Mouse (Mus musculus): ENCODE results near the gene Galk2. TPM values are rescaled to one million over a fixed set of nuclear protein-coding genes. Genes with fewer than 3 reads are reported as not detected.

Gene Galk2
- total RNA-seq, 2 experiments from 2014 or later = 5.0 to 7.2 TPM

GRCm38 (mm10) chr2:125895099-125895498 lies 36.2 kb downstream of the Galk2 start:
- no peak for ATAC-seq (replicated peaks; ENCODE audit: low FRiP score, poor library complexity, severe bottlenecking)

GRCm38 (mm10) chr2:125896355-125896754 lies 37.4 kb downstream of the Galk2 start:
- ATAC-seq (replicated peaks; ENCODE audit: low FRiP score, poor library complexity, severe bottlenecking) = no peak

- peak; percentile 96 for ATAC-seq (replicated peaks; ENCODE audit: low FRiP score, poor library complexity, severe bottlenecking)
These were observed 42.0 kb downstream of the Galk2 start for GRCm38 (mm10) chr2:125900797-125901410.

GRCm38 (mm10) chr2:125901426-125901825 lies 42.5 kb downstream of the Galk2 start:
- ATAC-seq (replicated peaks; ENCODE audit: low FRiP score, poor library complexity, severe bottlenecking) = peak; percentile 29; the same call in 1 of the 2 replicates

DNA sequence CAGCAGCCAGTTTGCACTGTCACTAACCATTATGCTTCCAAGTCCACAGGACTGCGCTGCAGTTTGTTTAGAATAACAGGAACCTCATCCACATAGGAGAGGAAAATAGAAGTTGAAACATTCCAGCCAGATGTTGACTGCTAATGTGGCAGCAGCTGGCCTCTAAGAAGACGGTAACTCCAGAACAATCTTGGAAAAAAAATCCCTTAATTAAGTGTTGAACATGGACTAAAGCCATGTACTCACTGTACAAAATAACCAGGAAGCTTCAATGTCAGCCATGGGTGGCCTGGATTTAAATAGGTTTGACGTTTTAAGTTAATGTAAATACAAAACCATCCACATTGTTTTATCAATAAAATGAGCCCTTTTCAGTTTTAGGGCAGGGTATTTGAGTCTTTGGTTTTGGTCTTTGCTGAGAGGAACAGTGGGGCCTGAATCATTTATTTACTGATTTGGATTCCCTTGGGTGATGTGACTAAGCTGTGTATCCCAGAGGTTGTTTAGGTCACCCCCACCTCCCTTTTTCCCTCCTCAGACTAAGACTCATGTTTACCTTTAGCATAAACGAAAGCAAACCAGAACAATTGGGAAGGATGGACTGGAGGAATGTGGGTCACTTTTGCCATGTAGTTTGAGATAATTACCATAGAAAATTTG lies 47.6 kb downstream of the Galk2 start:
- no peak for ATAC-seq (replicated peaks; ENCODE audit: low FRiP score, poor library complexity, severe bottlenecking)

GRCm38 (mm10) chr2:125907580-125908255 lies 48.8 kb downstream of the Galk2 start:
- ATAC-seq (replicated peaks; ENCODE audit: low FRiP score, poor library complexity, severe bottlenecking) = peak; percentile 60; the same call in 1 of the 2 replicates

DNA sequence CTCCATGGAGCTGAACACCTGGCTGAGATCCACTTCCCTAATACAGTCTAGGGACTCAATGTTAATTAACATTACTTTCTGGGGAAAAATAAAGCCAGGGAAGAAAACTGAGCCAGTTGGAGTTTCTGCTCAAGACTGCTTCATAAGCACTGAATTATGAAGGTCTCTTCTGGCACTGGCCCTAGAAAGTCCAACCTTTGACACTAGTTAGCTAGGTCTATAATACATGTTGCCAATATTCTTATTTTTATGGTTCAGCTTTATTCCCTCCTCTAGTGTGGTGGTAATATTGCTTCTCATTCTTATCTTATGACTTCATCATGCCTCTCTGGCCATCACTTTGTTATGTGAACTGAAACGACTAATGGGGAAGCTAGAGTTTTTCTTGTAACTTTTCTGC lies 55.3 kb downstream of the Galk2 start:
- ATAC-seq (replicated peaks; ENCODE audit: low FRiP score, poor library complexity, severe bottlenecking) = no peak

- no peak for ATAC-seq (replicated peaks; ENCODE audit: low FRiP score, poor library complexity, severe bottlenecking)
These were observed 55.8 kb downstream of the Galk2 start for GRCm38 (mm10) chr2:125914713-125915112.

- no peak for ATAC-seq (replicated peaks; ENCODE audit: low FRiP score, poor library complexity, severe bottlenecking)
These were observed 57.9 kb downstream of the Galk2 start for GRCm38 (mm10) chr2:125916652-125917296.

DNA sequence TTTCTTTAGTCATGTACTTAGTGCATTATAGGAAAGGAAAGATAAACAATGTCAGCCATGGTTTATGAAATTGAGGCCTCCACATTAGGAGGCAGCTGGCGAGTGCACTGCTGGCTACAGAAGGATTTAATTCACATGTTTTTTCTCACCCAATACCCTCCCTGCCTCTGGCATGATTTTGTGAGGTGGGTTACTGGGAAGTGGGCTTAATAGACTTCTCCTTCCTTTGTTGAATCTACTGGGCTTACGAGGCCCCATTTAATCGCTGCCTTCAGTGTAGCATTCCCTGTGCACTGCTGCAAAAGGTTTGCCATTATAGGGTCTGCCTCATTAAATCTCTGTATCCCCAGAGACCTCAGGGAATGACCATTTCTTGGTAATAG lies 58.4 kb downstream of the Galk2 start:
- ATAC-seq (replicated peaks; ENCODE audit: low FRiP score, poor library complexity, severe bottlenecking) = no peak

DNA sequence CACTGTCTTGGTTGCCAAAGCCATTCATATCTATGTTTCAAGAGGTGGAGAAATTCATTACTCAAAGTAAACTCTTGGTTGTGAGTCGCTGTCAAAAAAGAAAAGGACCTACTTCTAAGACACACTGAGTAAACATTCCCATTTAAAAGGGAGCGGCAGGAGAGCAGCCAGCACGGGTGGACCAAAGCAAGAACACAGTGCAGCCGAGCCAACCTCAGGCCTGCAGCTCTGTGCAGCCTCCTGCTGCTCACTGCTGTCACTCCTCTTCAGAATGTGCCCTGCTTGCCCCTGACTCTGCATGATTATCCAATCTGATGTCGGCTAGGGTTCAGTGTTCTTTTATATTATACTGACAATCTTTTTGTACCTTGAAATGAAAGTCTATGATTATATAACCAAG lies 62.4 kb downstream of the Galk2 start:
- ATAC-seq (replicated peaks; ENCODE audit: low FRiP score, poor library complexity, severe bottlenecking) = no peak

GRCm38 (mm10) chr2:125922149-125922548 lies 63.2 kb downstream of the Galk2 start:
- no peak for ATAC-seq (replicated peaks; ENCODE audit: low FRiP score, poor library complexity, severe bottlenecking)

DNA sequence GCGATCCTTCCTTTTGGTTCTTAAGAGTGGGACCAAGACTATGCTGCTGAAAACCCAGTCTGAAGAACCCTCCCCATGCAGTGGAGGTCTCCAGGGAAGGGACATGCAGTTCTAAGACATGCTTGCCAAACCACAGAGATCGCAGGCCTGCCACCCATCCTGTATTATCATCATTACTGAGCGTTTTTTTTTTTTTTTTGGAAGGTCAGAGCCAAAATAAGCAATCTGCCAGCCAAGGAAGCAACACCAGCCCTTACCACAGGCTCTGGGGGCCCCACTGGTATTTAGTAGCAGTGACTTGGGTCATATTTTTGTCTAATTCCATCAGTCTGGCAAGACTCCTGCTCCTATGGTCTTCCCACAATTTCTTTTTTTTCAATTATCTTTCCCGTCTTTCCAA lies 64.0 kb downstream of the Galk2 start:
- ATAC-seq (replicated peaks; ENCODE audit: low FRiP score, poor library complexity, severe bottlenecking) = no peak

DNA sequence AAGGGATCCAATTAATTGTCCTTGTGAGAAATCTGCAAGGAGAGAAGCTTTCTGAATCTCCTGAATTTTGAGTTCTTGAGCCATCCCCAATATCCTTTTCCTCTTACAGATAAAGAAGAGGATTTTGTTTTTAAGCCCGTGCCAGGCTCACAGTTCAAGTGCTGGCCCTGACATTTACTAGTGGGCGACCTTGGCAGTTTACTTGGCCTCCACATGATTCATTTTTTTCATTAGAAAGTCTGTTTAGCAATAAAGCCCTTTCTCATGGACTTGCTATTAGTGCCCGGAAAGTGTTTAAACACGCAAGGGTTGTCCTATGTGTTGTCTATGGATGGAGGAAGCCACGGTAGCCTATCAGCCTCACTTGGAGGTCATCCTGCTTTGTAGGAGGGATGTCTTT lies 64.4 kb downstream of the Galk2 start:
- ATAC-seq (replicated peaks; ENCODE audit: low FRiP score, poor library complexity, severe bottlenecking) = no peak

GRCm38 (mm10) chr2:125924554-125924953 lies 65.6 kb downstream of the Galk2 start:
- no peak for ATAC-seq (replicated peaks; ENCODE audit: low FRiP score, poor library complexity, severe bottlenecking)

- ATAC-seq (replicated peaks; ENCODE audit: low FRiP score, poor library complexity, severe bottlenecking) = no peak
These were observed 66.2 kb downstream of the Galk2 start for GRCm38 (mm10) chr2:125925081-125925480.

DNA sequence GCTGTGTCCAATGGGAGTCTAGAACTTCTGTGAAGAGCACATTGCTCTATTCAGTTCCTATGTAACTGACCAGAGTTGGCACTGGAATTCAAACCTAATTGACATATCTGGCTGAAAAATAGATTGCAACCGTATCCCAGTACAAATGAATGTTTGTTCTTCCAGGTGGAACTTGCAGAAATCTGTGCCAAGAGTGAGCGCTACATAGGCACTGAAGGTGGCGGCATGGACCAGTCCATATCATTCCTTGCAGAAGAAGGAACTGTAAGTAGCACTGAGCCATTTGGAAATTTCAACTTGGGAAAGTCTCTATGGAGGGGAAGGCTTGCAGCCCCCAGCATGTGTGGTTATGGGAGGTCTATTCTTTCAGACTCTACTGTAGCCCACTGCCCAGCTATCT lies 70.5 kb downstream of the Galk2 start:
- ATAC-seq (replicated peaks; ENCODE audit: low FRiP score, poor library complexity, severe bottlenecking) = no peak

DNA sequence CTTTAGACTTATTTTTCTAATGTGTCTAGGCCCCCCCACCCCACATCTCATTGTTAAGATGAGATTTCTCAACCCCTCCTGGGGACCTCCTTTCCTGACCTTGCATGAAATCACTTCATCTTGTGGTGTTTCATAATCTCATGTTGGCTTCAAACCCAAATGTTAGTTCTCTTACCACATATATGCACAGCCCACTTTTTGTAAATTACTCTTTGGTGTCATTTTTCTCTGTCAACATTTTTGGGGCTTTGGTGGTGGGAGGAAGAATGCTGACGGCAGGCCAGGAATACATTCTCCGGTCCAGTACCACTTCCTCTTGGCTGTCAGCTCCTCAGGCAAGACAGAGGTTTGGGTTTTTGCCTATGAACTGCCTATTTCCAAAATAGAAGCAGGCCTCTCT lies 71.0 kb downstream of the Galk2 start:
- ATAC-seq (replicated peaks; ENCODE audit: low FRiP score, poor library complexity, severe bottlenecking) = no peak

DNA sequence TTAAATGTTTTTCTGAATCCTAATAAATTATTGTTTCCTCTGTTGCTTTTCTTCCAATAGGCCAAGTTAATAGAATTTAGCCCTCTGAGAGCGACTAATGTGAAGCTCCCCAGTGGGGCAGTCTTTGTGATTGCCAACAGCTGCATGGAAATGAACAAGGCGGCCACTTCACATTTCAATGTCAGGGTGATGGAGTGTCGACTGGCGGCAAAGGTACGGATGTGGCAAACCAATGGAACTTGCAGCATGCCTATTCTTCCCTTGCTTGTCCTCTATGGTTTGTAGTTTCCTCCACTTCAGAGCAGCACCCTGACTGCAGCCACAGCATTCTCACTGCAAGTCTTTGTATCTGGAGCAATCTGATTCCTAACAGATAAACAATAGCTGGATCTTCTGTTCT lies 72.3 kb downstream of the Galk2 start:
- no peak for ATAC-seq (replicated peaks; ENCODE audit: low FRiP score, poor library complexity, severe bottlenecking)

DNA sequence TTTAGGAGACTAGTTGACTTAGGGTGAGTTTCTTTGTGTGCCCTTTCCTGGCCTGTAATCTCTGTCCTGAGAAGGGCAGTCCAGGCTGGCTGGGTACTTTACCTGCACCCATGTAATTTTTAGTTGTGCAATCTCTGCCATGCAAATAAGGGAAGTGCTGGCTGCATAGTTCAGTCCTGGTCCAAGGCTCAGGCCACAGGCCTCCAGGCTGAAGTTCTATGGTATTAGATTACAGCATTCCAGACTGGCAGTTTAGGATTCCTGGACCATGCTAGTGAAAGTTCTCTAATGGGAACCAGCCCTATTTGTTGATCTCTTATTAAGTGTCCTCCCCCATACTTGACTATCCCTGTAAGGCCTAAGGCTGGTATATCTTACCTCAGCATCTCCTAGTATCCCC lies 73.8 kb downstream of the Galk2 start:
- ATAC-seq (replicated peaks; ENCODE audit: low FRiP score, poor library complexity, severe bottlenecking) = no peak

GRCm38 (mm10) chr2:125933977-125934376 lies 75.1 kb downstream of the Galk2 start:
- ATAC-seq (replicated peaks; ENCODE audit: low FRiP score, poor library complexity, severe bottlenecking) = no peak

Data from erythroblast, adult 5-6 weeks (primary cell).